ENCODE assay signal across 9 mouse cellular contexts in the genomic region with DNA sequence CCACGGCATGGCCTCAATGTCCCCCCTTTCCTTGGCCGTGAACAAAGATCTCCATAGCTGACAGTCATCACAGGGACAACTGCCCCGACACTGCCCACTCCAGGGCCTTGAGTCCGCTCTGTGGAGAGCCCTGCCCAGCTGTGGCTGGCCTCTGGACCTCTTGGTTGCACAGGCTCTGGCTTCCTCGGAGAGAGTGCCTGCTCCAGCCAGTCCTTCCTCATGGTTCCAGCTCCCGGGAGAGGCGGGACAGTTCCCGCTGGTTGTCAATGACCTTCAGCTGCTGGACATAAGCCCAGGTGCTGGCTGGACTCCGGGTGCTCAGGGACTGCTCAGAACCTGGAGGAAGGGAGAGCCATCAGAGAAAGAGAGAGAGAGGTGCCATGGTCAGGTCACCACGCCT. TPM values are rescaled to one million over a fixed set of nuclear protein-coding genes. Genes with fewer than 3 reads are reported as not detected.
DNase-seq lines count a peak whose midpoint lies in the region; ATAC-seq and TF ChIP-seq lines count a peak whose summit lies in the region.
"Had no signal": no experiment of that assay in that cellular context is flagged by ENCODE, and none has a peak within 500 bp of the region (broad histone marks: within the 10 kb centered on the region; RNA-seq: fewer than 3 reads in every experiment).

No protein-coding gene starts in this region.

- 0 out of 2 replicates have a peak overlapping the region, but pooled peaks have one; percentile 2 for H3K27ac ChIP-seq in midbrain, embryonic 13.5 days
- H3K27ac ChIP-seq in midbrain, postnatal 0 days (ENCODE audit: low read depth, low read length), result no peak overlapping the region
- H3K27ac ChIP-seq in brown adipose tissue, adult 24 weeks (replicated peaks; ENCODE audit: low read depth, low read length), result 0 out of 2 replicates have a peak overlapping the region, but pooled peaks have one; percentile 17
- H3K27ac ChIP-seq in heart, embryonic 12.5 days (ENCODE audit: poor library complexity, severe bottlenecking), result no peak overlapping the region
- H3K27ac ChIP-seq in limb, embryonic 14.5 days (replicated peaks; ENCODE audit: low read depth, low read length), result no peak overlapping the region

- H3K4me3 ChIP-seq in midbrain, embryonic 13.5 days (replicated peaks), result no peak overlapping the region
- H3K4me3 ChIP-seq in midbrain, postnatal 0 days (ENCODE audit: low read depth, low read length), result no peak overlapping the region
- H3K4me3 ChIP-seq in brown adipose tissue, adult 24 weeks (ENCODE audit: insufficient read depth, low read depth, low read length), result no peak overlapping the region
- no peak overlapping the region for H3K4me3 ChIP-seq in heart, embryonic 12.5 days
- H3K4me3 ChIP-seq in limb, embryonic 14.5 days (replicated peaks; ENCODE audit: low read length), result no peak overlapping the region
- H3K4me3 ChIP-seq: myocyte had no signal

- H3K9me3 ChIP-seq in midbrain, embryonic 13.5 days, result no peaks in the 10 kb centered on the region
- H3K9me3 ChIP-seq in midbrain, postnatal 0 days (ENCODE audit: low read length), result no peaks in the 10 kb centered on the region
- no peaks in the 10 kb centered on the region for H3K9me3 ChIP-seq in heart, embryonic 12.5 days (replicated peaks)
- H3K9me3 ChIP-seq in limb, embryonic 14.5 days (ENCODE audit: control insufficient read depth, low read length), result no peaks in the 10 kb centered on the region

- H3K4me2 ChIP-seq in midbrain, embryonic 13.5 days (replicated peaks), result no peak overlapping the region
- no peak overlapping the region for H3K4me2 ChIP-seq in midbrain, postnatal 0 days (ENCODE audit: low read depth, low read length, poor library complexity, severe bottlenecking)
- H3K4me2 ChIP-seq in heart, embryonic 12.5 days, result no peak overlapping the region
- no peak overlapping the region for H3K4me2 ChIP-seq in limb, embryonic 14.5 days (replicated peaks; ENCODE audit: low read depth, low read length, severe bottlenecking)

- WGBS in midbrain, embryonic 13.5 days, result 79% methylated on average over 10 of the region's 10 CpGs
- 64% methylated on average over 9 of the region's 10 CpGs for WGBS in midbrain, postnatal 0 days
- WGBS in heart, embryonic 12.5 days, result 62% methylated on average over 10 of the region's 10 CpGs
- 77% methylated on average over 9 of the region's 10 CpGs for WGBS in limb, embryonic 14.5 days

- TF ChIP-seq POLR2A in limb, embryonic 14.5 days (IDR thresholded peaks at IDR 0.05; ENCODE audit: borderline replicate concordance, extremely low read depth, insufficient read depth, insufficient read length), result no peak

- H3K9ac ChIP-seq in midbrain, embryonic 13.5 days (replicated peaks), result no peak overlapping the region
- H3K9ac ChIP-seq in midbrain, postnatal 0 days (replicated peaks; ENCODE audit: low read length, poor library complexity, severe bottlenecking), result no peak overlapping the region
- H3K9ac ChIP-seq in heart, embryonic 12.5 days, result peak overlapping the region; percentile 13; the same call in 1 of the 2 replicates
- no peak overlapping the region for H3K9ac ChIP-seq in limb, embryonic 14.5 days (ENCODE audit: low read depth, low read length, severe bottlenecking)

- DNase-seq in midbrain, postnatal 0 days (ENCODE audit: low spot score), result no peak
- no peak for DNase-seq in limb, embryonic 14.5 days (ENCODE audit: low spot score)
- DNase-seq in Muller cell, postnatal 12 days (ENCODE audit: inconsistent ontology term), result no peak

- peaks cover 34% of the 10 kb centered on the region for H3K4me1 ChIP-seq in midbrain, embryonic 13.5 days (replicated peaks)
- no peaks in the 10 kb centered on the region for H3K4me1 ChIP-seq in midbrain, postnatal 0 days (ENCODE audit: insufficient read depth, low read length)
- H3K4me1 ChIP-seq in brown adipose tissue, adult 24 weeks (ENCODE audit: control insufficient read depth, insufficient read depth, insufficient read length, low read length), result no peaks in the 10 kb centered on the region; the same call in 1 of the 2 replicates
- peaks cover 85% of the 10 kb centered on the region for H3K4me1 ChIP-seq in heart, embryonic 12.5 days (replicated peaks)
- peaks cover 13% of the 10 kb centered on the region for H3K4me1 ChIP-seq in limb, embryonic 14.5 days (ENCODE audit: control insufficient read depth, insufficient read depth, low read length)

- no peaks in the 10 kb centered on the region for H3K36me3 ChIP-seq in midbrain, embryonic 13.5 days
- H3K36me3 ChIP-seq in midbrain, postnatal 0 days (ENCODE audit: insufficient read depth, low read length), result peaks cover 26% of the 10 kb centered on the region
- H3K36me3 ChIP-seq in heart, embryonic 12.5 days, result peaks cover 30% of the 10 kb centered on the region
- peaks cover 10% of the 10 kb centered on the region; the same call in 1 of the 2 replicates for H3K36me3 ChIP-seq in limb, embryonic 14.5 days (ENCODE audit: control insufficient read depth, insufficient read depth, low read length)

- 0 out of 2 replicates have a peak, but pooled peaks cover 2% of the 10 kb centered on the region for H3K27me3 ChIP-seq in midbrain, embryonic 13.5 days
- 0 out of 2 replicates have a peak, but pooled peaks cover 4% of the 10 kb centered on the region for H3K27me3 ChIP-seq in midbrain, postnatal 0 days (ENCODE audit: insufficient read depth, low read length)
- no peaks in the 10 kb centered on the region for H3K27me3 ChIP-seq in heart, embryonic 12.5 days (replicated peaks)
- no peaks in the 10 kb centered on the region for H3K27me3 ChIP-seq in limb, embryonic 14.5 days (ENCODE audit: control insufficient read depth, insufficient read depth, low read length)

- no peak for ATAC-seq in midbrain, embryonic 13.5 days
- no peak for ATAC-seq in midbrain, postnatal 0 days (ENCODE audit: low FRiP score)
- no peak for ATAC-seq in heart, embryonic 12.5 days (ENCODE audit: insufficient number of reproducible peaks, low FRiP score)
- ATAC-seq in limb, embryonic 14.5 days (ENCODE audit: low FRiP score, low read depth), result peak; percentile 24; the same call in 1 of the 2 replicates
- ATAC-seq in erythroblast, adult 5-6 weeks (replicated peaks; ENCODE audit: low FRiP score, poor library complexity, severe bottlenecking), result no peak
- ATAC-seq in erythroid progenitor cell, adult 5-6 weeks (replicated peaks; ENCODE audit: low FRiP score, poor library complexity, severe bottlenecking), result no peak

- TF ChIP-seq CTCF in midbrain, postnatal 0 days (IDR thresholded peaks at IDR 0.05), result no peak

RNA-seq across cellular contexts. Expression of a gene that starts 14.2 kb away (rescaled TPM):
- polyA plus RNA-seq in midbrain, embryonic 13.5 days (2015; fragmentation: Nextera tagmentation; extraction: Ambion mirVana), result 0.17 and 0.31 TPM in 2 replicates
- total RNA-seq in midbrain, postnatal 0 days (2014; rRNA removed), result 0.33 and 0.66 TPM in 2 replicates
- 0.20 TPM in 2 replicates for polyA plus RNA-seq in midbrain, postnatal 0 days (2015; fragmentation: Nextera tagmentation; extraction: Ambion mirVana)
- polyA plus RNA-seq in brown adipose tissue, adult 24 weeks (2012; ENCODE audit: insufficient read depth, insufficient read length, missing spikeins), result 0.63 and 2.0 TPM in 2 replicates
- polyA plus RNA-seq in heart, embryonic 12.5 days (2016; fragmentation: Nextera tagmentation; extraction: Ambion mirVana), result 0.14 and 0.15 TPM in 2 replicates
- 7.1 and 9.4 TPM in 2 replicates for polyA plus RNA-seq in limb, embryonic 14.5 days (2012; rRNA removed)
- polyA plus RNA-seq in limb, embryonic 14.5 days (2014; fragmentation: Nextera tagmentation; extraction: Ambion mirVana), result 8.7 and 11.6 TPM in 2 replicates
- not detected in 2 replicates for total RNA-seq in erythroblast, adult 5-6 weeks (2015; ENCODE audit: low replicate concordance)
- not detected in 2 replicates for total RNA-seq in erythroblast, adult 5-6 weeks (2017; ENCODE audit: low replicate concordance)
- total RNA-seq in erythroid progenitor cell, adult 5-6 weeks (2015; ENCODE audit: low replicate concordance), result 3.8 TPM in 1 of 2 replicates, not detected in the other
- total RNA-seq in erythroid progenitor cell, adult 5-6 weeks (2017; ENCODE audit: low replicate concordance), result not detected in 2 replicates

RNA-seq across cellular contexts. Expression of a gene that starts 22.4 kb away (rescaled TPM):
- polyA plus RNA-seq in midbrain, embryonic 13.5 days (2015; fragmentation: Nextera tagmentation; extraction: Ambion mirVana), result 7.2 and 9.0 TPM in 2 replicates
- 34.9 and 39.7 TPM in 2 replicates for total RNA-seq in midbrain, postnatal 0 days (2014; rRNA removed)
- polyA plus RNA-seq in midbrain, postnatal 0 days (2015; fragmentation: Nextera tagmentation; extraction: Ambion mirVana), result 15.8 and 16.5 TPM in 2 replicates
- 6.1 and 6.6 TPM in 2 replicates for polyA plus RNA-seq in brown adipose tissue, adult 24 weeks (2012; ENCODE audit: insufficient read depth, insufficient read length, missing spikeins)
- polyA plus RNA-seq in heart, embryonic 12.5 days (2016; fragmentation: Nextera tagmentation; extraction: Ambion mirVana), result 22.0 and 22.9 TPM in 2 replicates
- polyA plus RNA-seq in limb, embryonic 14.5 days (2012; rRNA removed), result 21.7 and 30.9 TPM in 2 replicates
- polyA plus RNA-seq in limb, embryonic 14.5 days (2014; fragmentation: Nextera tagmentation; extraction: Ambion mirVana), result 8.0 and 8.4 TPM in 2 replicates
- not detected in 2 replicates for total RNA-seq in erythroblast, adult 5-6 weeks (2015; ENCODE audit: low replicate concordance)
- total RNA-seq in erythroblast, adult 5-6 weeks (2017; ENCODE audit: low replicate concordance), result 2.3 and 2.6 TPM in 2 replicates
- not detected in 2 replicates for total RNA-seq in erythroid progenitor cell, adult 5-6 weeks (2015; ENCODE audit: low replicate concordance)
- 3.9 TPM in 1 of 2 replicates, not detected in the other for total RNA-seq in erythroid progenitor cell, adult 5-6 weeks (2017; ENCODE audit: low replicate concordance)

RNA-seq across cellular contexts. Expression of a gene that starts 33.0 kb away (rescaled TPM):
- 48.0 and 59.8 TPM in 2 replicates for polyA plus RNA-seq in midbrain, embryonic 13.5 days (2015; fragmentation: Nextera tagmentation; extraction: Ambion mirVana)
- 61.5 and 78.8 TPM in 2 replicates for total RNA-seq in midbrain, postnatal 0 days (2014; rRNA removed)
- polyA plus RNA-seq in midbrain, postnatal 0 days (2015; fragmentation: Nextera tagmentation; extraction: Ambion mirVana), result 152 and 173 TPM in 2 replicates
- 70.5 and 79.9 TPM in 2 replicates for polyA plus RNA-seq in brown adipose tissue, adult 24 weeks (2012; ENCODE audit: insufficient read depth, insufficient read length, missing spikeins)
- 52.9 and 55.0 TPM in 2 replicates for polyA plus RNA-seq in heart, embryonic 12.5 days (2016; fragmentation: Nextera tagmentation; extraction: Ambion mirVana)
- polyA plus RNA-seq in limb, embryonic 14.5 days (2012; rRNA removed), result 23.4 and 29.1 TPM in 2 replicates
- polyA plus RNA-seq in limb, embryonic 14.5 days (2014; fragmentation: Nextera tagmentation; extraction: Ambion mirVana), result 46.2 and 47.3 TPM in 2 replicates
- 187 and 225 TPM in 2 replicates for total RNA-seq in erythroblast, adult 5-6 weeks (2015; ENCODE audit: low replicate concordance)
- 172 and 185 TPM in 2 replicates for total RNA-seq in erythroblast, adult 5-6 weeks (2017; ENCODE audit: low replicate concordance)
- 122 and 124 TPM in 2 replicates for total RNA-seq in erythroid progenitor cell, adult 5-6 weeks (2015; ENCODE audit: low replicate concordance)
- 74.2 and 96.2 TPM in 2 replicates for total RNA-seq in erythroid progenitor cell, adult 5-6 weeks (2017; ENCODE audit: low replicate concordance)

RNA-seq across cellular contexts. Expression of a gene that starts 39.7 kb away (rescaled TPM):
- polyA plus RNA-seq in midbrain, embryonic 13.5 days (2015; fragmentation: Nextera tagmentation; extraction: Ambion mirVana), result 32.8 and 37.0 TPM in 2 replicates
- total RNA-seq in midbrain, postnatal 0 days (2014; rRNA removed), result 21.8 and 35.2 TPM in 2 replicates
- polyA plus RNA-seq in midbrain, postnatal 0 days (2015; fragmentation: Nextera tagmentation; extraction: Ambion mirVana), result 44.4 and 46.2 TPM in 2 replicates
- 7.5 and 8.8 TPM in 2 replicates for polyA plus RNA-seq in brown adipose tissue, adult 24 weeks (2012; ENCODE audit: insufficient read depth, insufficient read length, missing spikeins)
- polyA plus RNA-seq in heart, embryonic 12.5 days (2016; fragmentation: Nextera tagmentation; extraction: Ambion mirVana), result 21.5 and 23.7 TPM in 2 replicates
- polyA plus RNA-seq in limb, embryonic 14.5 days (2012; rRNA removed), result 15.2 and 22.7 TPM in 2 replicates
- 31.1 and 31.4 TPM in 2 replicates for polyA plus RNA-seq in limb, embryonic 14.5 days (2014; fragmentation: Nextera tagmentation; extraction: Ambion mirVana)
- 0.84 and 2.9 TPM in 2 replicates for total RNA-seq in erythroblast, adult 5-6 weeks (2015; ENCODE audit: low replicate concordance)
- 3.8 and 5.4 TPM in 2 replicates for total RNA-seq in erythroblast, adult 5-6 weeks (2017; ENCODE audit: low replicate concordance)
- total RNA-seq in erythroid progenitor cell, adult 5-6 weeks (2015; ENCODE audit: low replicate concordance), result 4.2 and 5.0 TPM in 2 replicates
- total RNA-seq in erythroid progenitor cell, adult 5-6 weeks (2017; ENCODE audit: low replicate concordance), result 6.4 and 6.6 TPM in 2 replicates

Comparison
In these comparisons a context has a peak if more than half of its experiments do, and no peak if none do; other contexts are left out.
1. H3K27ac ChIP-seq: peak in midbrain, embryonic 13.5 days (single experiment) and brown adipose tissue, adult 24 weeks (single experiment); none in midbrain, postnatal 0 days (single experiment), heart, embryonic 12.5 days (single experiment) and limb, embryonic 14.5 days (single experiment).